Mouse (Mus musculus) testis, adult 2 months (tissue): ENCODE measurements around the gene Tex101.

Experiments used
- CTCF ChIP-seq: fragments of 200-500 bp; IDR thresholded peaks from 2 replicates; pipeline ENCODE4 v1.5.1; 2012; ENCODE audit warnings: low read depth, mild to moderate bottlenecking, inconsistent platforms, low read length, moderate library complexity; ENCODE audit not compliant: control insufficient read depth, insufficient read depth, insufficient replicate concordance
- POLR2A ChIP-seq: fragments of 200-500 bp; IDR thresholded peaks from 2 replicates; pipeline ENCODE4 v1.6.1; 2012; ENCODE audit warnings: low read depth, mild to moderate bottlenecking, inconsistent platforms, low read length, moderate library complexity; ENCODE audit not compliant: control insufficient read depth

- TF ChIP-seq POLR2A: no peak; the same call in 1 of the 2 replicates
- no peak for TF ChIP-seq CTCF
These were observed at the start of gene Tex101 for GRCm38 (mm10) chr7:24676575-24676974.
